Mouse (Mus musculus): Measurements from ENCODE around the gene Fam78a. TPM values are rescaled to one million over a fixed set of nuclear protein-coding genes. Genes with fewer than 3 reads are reported as not detected.
A peak's percentile ranks its signal among the peaks of the same experiment; 100 is the strongest.

Fam78a gene
- polyA plus RNA-seq, 1 experiment, result 189 TPM

- TF ChIP-seq CTCF (IDR thresholded peaks at IDR 0.05; ENCODE audit: borderline replicate concordance, control insufficient read depth, extremely low read depth, insufficient read depth, low read length, poor library complexity), result peak; percentile 70
- TF ChIP-seq POLR2A (IDR thresholded peaks at IDR 0.05; ENCODE audit: control insufficient read depth, extremely low read depth, insufficient read depth, low read length, poor library complexity), result 0 out of 2 replicates have a peak, but pooled peaks have one; percentile 63
- DNase-seq, result peak; percentile 80
- Histone ChIP-seq H3K36me3 (ENCODE audit: control insufficient read depth, insufficient read depth, low read length) (peaks cover 17% of the 10 kb centered on the region), H3K4me1 (replicated peaks; ENCODE audit: control insufficient read depth, insufficient read depth, low read length) (peaks cover 17% of the 10 kb centered on the region), H3K4me3 (ENCODE audit: control insufficient read depth, insufficient read depth, low read length) (peak overlapping the region; percentile 65), H3K27me3 (ENCODE audit: control insufficient read depth, insufficient read depth, low read length) (no peaks in the 10 kb centered on the region), H3K27ac (ENCODE audit: control insufficient read depth, insufficient read depth, low read length) (peak overlapping the region; percentile 89)
- whole genome bisulfite sequencing, result under 1% methylated on average over 90 of the region's 91 CpGs
Measured at GRCm38 (mm10) chr2:32083159-32084011, 1.3 kb downstream of the Fam78a start.

- peak overlapping the region; percentile 89 for H3K27ac ChIP-seq (ENCODE audit: control insufficient read depth, insufficient read depth, low read length)
- H3K4me3 ChIP-seq (ENCODE audit: control insufficient read depth, insufficient read depth, low read length), result peak overlapping the region; percentile 65
- no peaks in the 10 kb centered on the region for H3K27me3 ChIP-seq (ENCODE audit: control insufficient read depth, insufficient read depth, low read length)
- H3K4me1 ChIP-seq (replicated peaks; ENCODE audit: control insufficient read depth, insufficient read depth, low read length), result peaks cover 17% of the 10 kb centered on the region
- 3% methylated on average over 2 of the region's 2 CpGs for WGBS
- DNase-seq, result peak; percentile 38
- peaks cover 21% of the 10 kb centered on the region for H3K36me3 ChIP-seq (ENCODE audit: control insufficient read depth, insufficient read depth, low read length)
- TF ChIP-seq POLR2A (IDR thresholded peaks at IDR 0.05; ENCODE audit: control insufficient read depth, extremely low read depth, insufficient read depth, low read length, poor library complexity) (no peak), CTCF (IDR thresholded peaks at IDR 0.05; ENCODE audit: borderline replicate concordance, control insufficient read depth, extremely low read depth, insufficient read depth, low read length, poor library complexity) (no peak)
Measured at GRCm38 (mm10) chr2:32082229-32082628, 2.4 kb downstream of the Fam78a start.

- 8% methylated on average over 14 of the region's 14 CpGs for WGBS
- Histone ChIP-seq H3K36me3 (ENCODE audit: control insufficient read depth, insufficient read depth, low read length) (peaks cover 27% of the 10 kb centered on the region), H3K27me3 (ENCODE audit: control insufficient read depth, insufficient read depth, low read length) (no peaks in the 10 kb centered on the region), H3K27ac (ENCODE audit: control insufficient read depth, insufficient read depth, low read length) (peak overlapping the region; percentile 89), H3K4me3 (ENCODE audit: control insufficient read depth, insufficient read depth, low read length) (peak overlapping the region; percentile 65), H3K4me1 (replicated peaks; ENCODE audit: control insufficient read depth, insufficient read depth, low read length) (peaks cover 25% of the 10 kb centered on the region)
- DNase-seq, result peak; percentile 40
- no peak for TF ChIP-seq POLR2A (IDR thresholded peaks at IDR 0.05; ENCODE audit: control insufficient read depth, extremely low read depth, insufficient read depth, low read length, poor library complexity)
- TF ChIP-seq CTCF (IDR thresholded peaks at IDR 0.05; ENCODE audit: borderline replicate concordance, control insufficient read depth, extremely low read depth, insufficient read depth, low read length, poor library complexity), result no peak
Measured at GRCm38 (mm10) chr2:32081296-32081929, 3.2 kb downstream of the Fam78a start.

- H3K4me3 ChIP-seq (ENCODE audit: control insufficient read depth, insufficient read depth, low read length), result peak overlapping the region; percentile 65
- DNase-seq, result peak; percentile 48
- TF ChIP-seq POLR2A (IDR thresholded peaks at IDR 0.05; ENCODE audit: control insufficient read depth, extremely low read depth, insufficient read depth, low read length, poor library complexity) (no peak), CTCF (IDR thresholded peaks at IDR 0.05; ENCODE audit: borderline replicate concordance, control insufficient read depth, extremely low read depth, insufficient read depth, low read length, poor library complexity) (no peak)
- peaks cover 27% of the 10 kb centered on the region for H3K36me3 ChIP-seq (ENCODE audit: control insufficient read depth, insufficient read depth, low read length)
- peaks cover 25% of the 10 kb centered on the region for H3K4me1 ChIP-seq (replicated peaks; ENCODE audit: control insufficient read depth, insufficient read depth, low read length)
- H3K27me3 ChIP-seq (ENCODE audit: control insufficient read depth, insufficient read depth, low read length), result no peaks in the 10 kb centered on the region
- 2% methylated on average over 3 of the region's 3 CpGs for WGBS
- peak overlapping the region; percentile 89 for H3K27ac ChIP-seq (ENCODE audit: control insufficient read depth, insufficient read depth, low read length)
Measured at GRCm38 (mm10) chr2:32080681-32081080, 4.0 kb downstream of the Fam78a start.

- TF ChIP-seq CTCF (IDR thresholded peaks at IDR 0.05; ENCODE audit: borderline replicate concordance, control insufficient read depth, extremely low read depth, insufficient read depth, low read length, poor library complexity) (no peak), POLR2A (IDR thresholded peaks at IDR 0.05; ENCODE audit: control insufficient read depth, extremely low read depth, insufficient read depth, low read length, poor library complexity) (no peak)
- WGBS, result 75% methylated on average over 14 of the region's 14 CpGs
- Histone ChIP-seq H3K36me3 (ENCODE audit: control insufficient read depth, insufficient read depth, low read length) (peaks cover 34% of the 10 kb centered on the region), H3K27ac (ENCODE audit: control insufficient read depth, insufficient read depth, low read length) (peak overlapping the region; percentile 89), H3K27me3 (ENCODE audit: control insufficient read depth, insufficient read depth, low read length) (no peaks in the 10 kb centered on the region), H3K4me3 (ENCODE audit: control insufficient read depth, insufficient read depth, low read length) (peak overlapping the region; percentile 65), H3K4me1 (replicated peaks; ENCODE audit: control insufficient read depth, insufficient read depth, low read length) (peaks cover 33% of the 10 kb centered on the region)
- DNase-seq, result peak; percentile 19
Measured at GRCm38 (mm10) chr2:32079191-32079725, 5.4 kb downstream of the Fam78a start.

GRCm38 (mm10) chr2:32078522-32078921 lies 6.1 kb downstream of the Fam78a start:
- DNase-seq, result peak; percentile 85
- Histone ChIP-seq H3K27me3 (ENCODE audit: control insufficient read depth, insufficient read depth, low read length) (no peaks in the 10 kb centered on the region), H3K36me3 (ENCODE audit: control insufficient read depth, insufficient read depth, low read length) (peaks cover 37% of the 10 kb centered on the region), H3K4me1 (replicated peaks; ENCODE audit: control insufficient read depth, insufficient read depth, low read length) (peaks cover 40% of the 10 kb centered on the region), H3K27ac (ENCODE audit: control insufficient read depth, insufficient read depth, low read length) (peak overlapping the region; percentile 89), H3K4me3 (ENCODE audit: control insufficient read depth, insufficient read depth, low read length) (peak overlapping the region; percentile 65)
- TF ChIP-seq POLR2A (IDR thresholded peaks at IDR 0.05; ENCODE audit: control insufficient read depth, extremely low read depth, insufficient read depth, low read length, poor library complexity), result peak; percentile 49; the same call in 1 of the 2 replicates
- TF ChIP-seq CTCF (IDR thresholded peaks at IDR 0.05; ENCODE audit: borderline replicate concordance, control insufficient read depth, extremely low read depth, insufficient read depth, low read length, poor library complexity), result 0 out of 2 replicates have a peak, but pooled peaks have one; percentile 38
- WGBS, result 13% methylated on average over 8 of the region's 8 CpGs
